17 mouse cellular contexts compared by ENCODE assay signal in the genomic region with DNA sequence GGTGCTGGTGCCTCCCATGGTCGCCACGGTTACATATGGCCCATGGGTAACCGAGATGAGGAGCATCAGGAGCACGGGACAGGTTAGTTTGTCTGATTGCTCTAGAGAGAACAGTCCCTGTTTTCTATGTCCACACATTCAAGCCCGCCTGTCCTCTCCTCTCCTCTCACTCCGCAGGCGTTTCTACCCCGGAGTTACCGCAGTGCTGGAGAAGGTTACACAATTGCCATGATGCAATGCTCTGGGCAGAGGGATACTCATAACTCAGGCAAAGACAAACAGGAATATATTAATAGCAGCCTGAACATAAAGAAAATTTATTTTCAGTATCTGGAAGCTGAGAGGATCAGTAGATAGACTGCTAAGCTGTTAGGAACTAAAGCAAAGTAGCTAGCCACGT. TPM values are rescaled to one million over a fixed set of nuclear protein-coding genes. Genes with fewer than 3 reads are reported as not detected.
A peak's percentile ranks its signal among the peaks of the same experiment; 100 is the strongest.
DNase-seq lines count a peak whose midpoint lies in the region; ATAC-seq and TF ChIP-seq lines count a peak whose summit lies in the region.
"Had no signal": no experiment of that assay in that cellular context is flagged by ENCODE, and none has a peak within 500 bp of the region (broad histone marks: within the 10 kb centered on the region; RNA-seq: fewer than 3 reads in every experiment).

No protein-coding gene starts in this region.

- peaks cover 6% of the 10 kb centered on the region; the same call in 1 of the 2 replicates for H3K4me1 ChIP-seq in liver, adult 2 months (ENCODE audit: control insufficient read depth, insufficient read depth, low read length)
- H3K4me1 ChIP-seq in liver, embryonic 15.5 days (replicated peaks) = no peaks in the 10 kb centered on the region
- no peaks in the 10 kb centered on the region for H3K4me1 ChIP-seq in kidney, embryonic 14.5 days (ENCODE audit: control insufficient read depth, insufficient read depth, low read length)
- H3K4me1 ChIP-seq: forebrain, embryonic 13.5 days; hindbrain, embryonic 13.5 days; limb, embryonic 12.5 days had no signal

- H3K9me3 ChIP-seq in liver, embryonic 15.5 days (replicated peaks) = no peaks in the 10 kb centered on the region
- no peaks in the 10 kb centered on the region for H3K9me3 ChIP-seq in kidney, embryonic 14.5 days (ENCODE audit: control insufficient read depth, low read length)
- H3K9me3 ChIP-seq: forebrain, embryonic 13.5 days; heart, embryonic 12.5 days; hindbrain, embryonic 13.5 days; limb, embryonic 12.5 days; megakaryocyte, embryonic 14.5 days had no signal

- ATAC-seq in liver, embryonic 15.5 days (ENCODE audit: insufficient read depth) = peak; percentile 52; the same call in 1 of the 2 replicates
- ATAC-seq in kidney, embryonic 14.5 days (ENCODE audit: low FRiP score, low TSS enrichment) = no peak
- ATAC-seq: forebrain, embryonic 13.5 days; intestine, postnatal 0 days; Patski had no signal

- H3K27ac ChIP-seq in liver, adult 2 months (replicated peaks; ENCODE audit: insufficient read depth, low read depth, low read length) = no peak overlapping the region
- no peak overlapping the region for H3K27ac ChIP-seq in liver, embryonic 15.5 days (replicated peaks)
- H3K27ac ChIP-seq in kidney, embryonic 14.5 days (ENCODE audit: low read depth, low read length) = no peak overlapping the region
- H3K27ac ChIP-seq: forebrain, embryonic 13.5 days; hindbrain, embryonic 13.5 days; limb, embryonic 12.5 days had no signal

- DNase-seq in liver, adult 2 months (ENCODE audit: extremely low read depth, low read depth, low spot score) = peak; percentile 19
- DNase-seq in liver = no peak
- peak; percentile 9 for DNase-seq in adrenal gland, postnatal 25 days
- DNase-seq in lung, postnatal 4 days = peak; percentile 14 to 32
- no peak for DNase-seq in gastrocnemius, postnatal 25 days
- DNase-seq: cerebellum, postnatal 36 days; kidney, postnatal 36 days had no signal

- no peaks in the 10 kb centered on the region for H3K27me3 ChIP-seq in liver, adult 2 months (ENCODE audit: control insufficient read depth, insufficient read depth, low read length)
- no peaks in the 10 kb centered on the region for H3K27me3 ChIP-seq in liver, embryonic 15.5 days
- no peaks in the 10 kb centered on the region for H3K27me3 ChIP-seq in kidney, embryonic 14.5 days (ENCODE audit: control insufficient read depth, insufficient read depth, low read length)
- H3K27me3 ChIP-seq: forebrain, embryonic 13.5 days; heart, embryonic 12.5 days; hindbrain, embryonic 13.5 days; limb, embryonic 12.5 days had no signal

- no peak overlapping the region for H3K4me3 ChIP-seq in liver, adult 2 months (ENCODE audit: insufficient read depth, low read depth, low read length)
- no peak overlapping the region for H3K4me3 ChIP-seq in liver, embryonic 15.5 days (replicated peaks)
- no peak overlapping the region for H3K4me3 ChIP-seq in kidney, embryonic 14.5 days (ENCODE audit: low read length)
- H3K4me3 ChIP-seq: forebrain, embryonic 13.5 days; heart, embryonic 12.5 days; hindbrain, embryonic 13.5 days; limb, embryonic 12.5 days; megakaryocyte, embryonic 14.5 days had no signal

- no peaks in the 10 kb centered on the region for H3K36me3 ChIP-seq in liver, adult 2 months (ENCODE audit: control insufficient read depth, insufficient read depth, low read length)
- no peaks in the 10 kb centered on the region for H3K36me3 ChIP-seq in liver, embryonic 15.5 days (replicated peaks)
- no peaks in the 10 kb centered on the region for H3K36me3 ChIP-seq in kidney, embryonic 14.5 days (ENCODE audit: control insufficient read depth, insufficient read depth, low read length)
- H3K36me3 ChIP-seq: hindbrain, embryonic 13.5 days; limb, embryonic 12.5 days had no signal

- no peak overlapping the region for H3K9ac ChIP-seq in liver, adult 2 months (ENCODE audit: low read depth, low read length)
- H3K9ac ChIP-seq in liver, embryonic 15.5 days = no peak overlapping the region
- H3K9ac ChIP-seq in kidney, embryonic 14.5 days (ENCODE audit: low read depth, low read length) = no peak overlapping the region
- H3K9ac ChIP-seq: forebrain, embryonic 13.5 days; heart, embryonic 12.5 days; hindbrain, embryonic 13.5 days; limb, embryonic 12.5 days had no signal

- 29% methylated on average over 10 of the region's 10 CpGs for WGBS in liver, adult 2 months
- WGBS in liver, embryonic 15.5 days (ENCODE audit: insufficient replicate concordance) = 61% methylated on average over 10 of the region's 10 CpGs
- 82% methylated on average over 10 of the region's 10 CpGs for WGBS in kidney, embryonic 14.5 days

- no peak overlapping the region for H3K4me2 ChIP-seq in liver, embryonic 15.5 days
- H3K4me2 ChIP-seq in kidney, embryonic 14.5 days (replicated peaks; ENCODE audit: low read depth, low read length) = no peak overlapping the region
- H3K4me2 ChIP-seq: forebrain, embryonic 13.5 days; heart, embryonic 12.5 days; hindbrain, embryonic 13.5 days; limb, embryonic 12.5 days had no signal

- H3K79me2 ChIP-seq in liver, adult 2 months (ENCODE audit: control insufficient read depth, insufficient read depth, low read length) = no peaks in the 10 kb centered on the region

- TF ChIP-seq CTCF in liver, adult 2 months (IDR thresholded peaks at IDR 0.05; ENCODE audit: low read depth, low read length) = no peak

- no peak for TF ChIP-seq POLR2A in liver, adult 2 months (IDR thresholded peaks at IDR 0.05; ENCODE audit: extremely low read depth, insufficient read depth, low read length)

RNA-seq across cellular contexts. Expression of gene Dcp1b, which starts 37.3 kb away (rescaled TPM):
- 2.1 and 2.5 TPM in 2 replicates for total RNA-seq in liver, adult 2 months (2014; rRNA removed)
- 2.7 and 4.1 TPM in 2 replicates for polyA plus RNA-seq in liver, adult 2 months (2012; rRNA removed)
- 16.1 and 18.0 TPM in 2 replicates for total RNA-seq in adrenal gland, postnatal 25 days (2021)
- polyA plus RNA-seq in liver, embryonic 15.5 days (2015; fragmentation: Nextera tagmentation; extraction: Ambion mirVana) = 3.2 and 3.4 TPM in 2 replicates
- 1 to 10 TPM; 3.9 to 4.2 TPM for total RNA-seq in gastrocnemius, postnatal 25 days (2021)
- 9.3 and 9.4 TPM in 2 replicates for polyA plus RNA-seq in kidney, embryonic 14.5 days (2014; fragmentation: Nextera tagmentation; extraction: Ambion mirVana)

RNA-seq across cellular contexts. Expression of gene Cacna1c, which starts 58.5 kb away (rescaled TPM):
- 0.18 and 0.20 TPM in 2 replicates for total RNA-seq in liver, adult 2 months (2014; rRNA removed)
- 0.01 and 0.09 TPM in 2 replicates for polyA plus RNA-seq in liver, adult 2 months (2012; rRNA removed)
- total RNA-seq in adrenal gland, postnatal 25 days (2021) = 104 and 106 TPM in 2 replicates
- 0.41 and 0.44 TPM in 2 replicates for polyA plus RNA-seq in liver, embryonic 15.5 days (2015; fragmentation: Nextera tagmentation; extraction: Ambion mirVana)
- 1 to 10 TPM; 2.1 to 2.7 TPM for total RNA-seq in gastrocnemius, postnatal 25 days (2021)
- 1.7 and 3.3 TPM in 2 replicates for polyA plus RNA-seq in kidney, embryonic 14.5 days (2014; fragmentation: Nextera tagmentation; extraction: Ambion mirVana)
- total RNA-seq: monocyte, adult 5-6 weeks had no signal

Comparison
In these comparisons a context has a peak if more than half of its experiments do, and no peak if none do; other contexts are left out.
1. DNase-seq: peak in liver, adult 2 months (single experiment), adrenal gland, postnatal 25 days (single experiment) and lung, postnatal 4 days (2 of 2); none in liver (single experiment) and gastrocnemius, postnatal 25 days (single experiment).
2. RNA of gene Cacna1c, which starts 58.5 kb away (total RNA-seq): 104 to 106 TPM in adrenal gland, postnatal 25 days; 2.1 to 2.7 TPM in gastrocnemius, postnatal 25 days and 0.18 to 0.20 TPM in liver, adult 2 months; every median in the first group is over 10 times any median in the second.